Mouse (Mus musculus) frontal cortex, adult (tissue): ENCODE measurements around the gene Atp11a.

ENCODE experiments used
- ATAC-seq: cut with Nextera tagmentation; 2 replicates; pipeline ENCODE4 v1.9.2; 2017; ENCODE audit warnings: mild to moderate bottlenecking, moderate library complexity, mixed read lengths; ENCODE audit not compliant: low TSS enrichment

Gene Atp11a

DNA sequence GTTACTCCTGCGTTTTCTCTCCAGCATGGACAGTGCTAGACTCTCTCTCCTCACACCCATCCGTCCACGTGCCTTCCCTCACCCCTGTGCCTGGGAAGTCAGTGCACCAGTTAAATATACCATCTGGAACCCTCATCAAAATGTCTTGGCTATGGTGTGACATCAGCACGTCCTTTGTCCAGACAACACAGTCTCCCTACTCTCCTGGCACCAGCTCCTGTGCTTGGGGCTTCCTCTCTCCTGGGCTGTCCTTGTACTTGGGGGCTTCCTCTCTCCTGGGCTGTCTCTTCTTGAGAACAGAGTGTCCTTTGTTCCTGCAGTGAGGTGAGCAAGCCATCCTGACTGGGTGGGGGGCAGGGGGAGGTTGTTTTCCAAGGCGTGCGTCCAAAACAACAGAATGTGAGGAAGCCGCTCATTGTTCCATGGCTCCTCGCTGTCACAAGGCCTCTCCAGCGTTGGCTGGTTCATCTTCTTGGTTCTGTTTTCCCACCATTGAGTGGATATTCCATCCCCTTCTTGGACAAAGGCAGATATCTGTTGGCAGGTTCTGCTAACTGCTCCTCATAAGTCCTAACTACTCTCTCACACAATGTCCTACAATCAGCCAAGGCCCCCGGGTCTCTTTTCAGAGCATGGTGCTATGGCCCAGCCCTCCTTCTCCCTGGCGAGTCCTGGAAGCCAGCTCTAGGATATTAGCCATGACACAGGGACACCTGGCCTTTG, 148.9 kb downstream of the Atp11a start:
- ATAC-seq: no peak

DNA sequence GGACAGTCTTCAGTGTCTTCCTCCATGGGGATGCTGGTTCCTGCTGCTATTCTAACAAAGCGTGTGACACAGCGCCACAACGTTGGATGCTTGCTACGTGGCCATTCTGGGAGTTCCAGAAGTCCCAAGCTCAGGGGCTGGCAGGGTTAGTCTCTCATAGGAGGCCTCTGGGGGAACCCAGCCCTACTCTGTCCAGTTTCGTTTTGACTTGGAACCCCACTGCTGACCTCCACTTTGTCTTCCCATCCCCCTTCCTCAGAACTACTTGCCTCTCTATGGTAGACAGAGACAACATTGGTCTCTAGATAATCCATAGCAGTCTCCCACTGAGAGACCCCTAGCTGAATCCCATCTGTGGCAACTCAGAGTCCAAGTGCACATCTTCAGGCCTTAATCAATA, 149.8 kb downstream of the Atp11a start:
- no peak for ATAC-seq

DNA sequence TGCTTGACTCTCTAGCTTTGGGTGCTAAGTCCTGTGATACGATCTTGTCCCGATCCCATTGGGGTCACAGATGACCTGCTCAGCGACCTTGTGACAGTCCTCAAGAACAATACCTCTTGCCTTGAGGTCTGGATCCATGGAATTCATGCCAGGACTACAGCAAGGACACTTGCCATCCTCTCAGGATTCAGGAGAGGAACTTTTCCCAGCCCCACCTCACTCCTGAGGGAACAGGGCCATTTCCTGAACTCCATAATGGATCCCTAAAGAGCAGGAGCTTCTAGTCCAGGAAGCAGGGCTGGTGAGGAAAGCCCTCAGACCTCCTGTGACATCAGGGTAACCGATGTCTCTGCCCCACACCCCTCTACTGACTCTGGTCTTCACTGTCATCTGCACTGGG, 150.9 kb downstream of the Atp11a start:
- no peak for ATAC-seq

- ATAC-seq: no peak
Measured at GRCm38 (mm10) chr8:12912011-12912410, 155.2 kb downstream of the Atp11a start.

GRCm38 (mm10) chr8:12915187-12916006, 158.6 kb downstream of the Atp11a start:
- ATAC-seq: peak; percentile 24

- ATAC-seq: peak; percentile 6; the same call in 1 of the 2 replicates
Measured at GRCm38 (mm10) chr8:12916156-12916900, 159.5 kb downstream of the Atp11a start.

DNA sequence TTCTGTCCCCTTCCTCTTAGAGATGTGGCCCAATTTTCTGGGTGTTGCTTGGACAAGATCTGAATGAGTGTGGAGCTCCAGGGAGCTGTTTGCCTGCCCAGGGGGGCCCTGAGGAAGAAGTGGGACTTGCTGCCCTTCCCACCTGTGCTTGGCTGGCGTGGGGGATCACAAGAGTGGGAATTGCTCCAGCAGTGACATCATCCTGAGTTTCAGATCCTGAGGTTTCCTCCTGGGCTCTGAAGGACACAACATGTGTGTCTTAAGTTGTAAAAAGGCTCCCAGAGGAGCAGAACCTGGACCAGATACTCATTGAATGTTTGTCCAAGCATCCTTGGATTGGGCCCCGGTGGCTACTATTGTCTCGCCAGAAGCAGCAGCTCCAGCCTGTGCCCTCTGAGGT, 160.2 kb downstream of the Atp11a start:
- no peak for ATAC-seq

- no peak for ATAC-seq
Measured at GRCm38 (mm10) chr8:12917831-12918230, 161.0 kb downstream of the Atp11a start.
